Mouse (Mus musculus) hindbrain, embryonic 16.5 days (tissue): ENCODE measurements at regions not wholly inside any gene's neighbourhood (a gene's known extent, or its start where the extent isn't known, plus 50 kb on each side); places are given as distances from the start of the nearest gene placed in this dataset.
A peak's percentile ranks its signal among the peaks of the same experiment; 100 is the strongest.

Experiments
- ATAC-seq: fragments of 200-750 bp; cut with Nextera tagmentation; 2 replicates; pipeline ENCODE4 v1.8.0; 2017; ENCODE audit warnings: moderate TSS enrichment, moderate library complexity
- H3K27ac ChIP-seq: fragments of 300-500 bp; sonication (generic); 2 replicates; pipeline ENCODE4 v1.5.1; 2014; ENCODE audit warnings: low read depth, mild to moderate bottlenecking, control low read depth, low read length, moderate library complexity
- H3K27me3 ChIP-seq: fragments of 300-500 bp; sonication (generic); replicated peaks from 2 replicates; pipeline ENCODE4 v1.6.1; 2014; ENCODE audit warnings: low read length; ENCODE audit not compliant: control insufficient read depth, insufficient read depth
- H3K36me3 ChIP-seq: fragments of 300-500 bp; sonication (generic); 2 replicates; pipeline ENCODE4 v1.6.1; 2014; ENCODE audit warnings: mild to moderate bottlenecking, low read length, moderate library complexity, mixed read lengths; ENCODE audit not compliant: control insufficient read depth, insufficient read depth
- H3K4me1 ChIP-seq: fragments of 300-500 bp; sonication (generic); 2 replicates; pipeline ENCODE4 v1.6.1; 2014; ENCODE audit warnings: low read depth, low read length; ENCODE audit not compliant: control insufficient read depth, insufficient read depth
- H3K4me2 ChIP-seq: fragments of 300-500 bp; sonication (generic); 2 replicates; pipeline ENCODE4 v1.6.1; 2014; ENCODE audit warnings: mild to moderate bottlenecking, low read length, control low read depth, moderate library complexity
- H3K4me3 ChIP-seq: fragments of 300-500 bp; sonication (generic); 2 replicates; pipeline ENCODE4 v1.5.1; 2014; ENCODE audit warnings: mild to moderate bottlenecking, low read length, control low read depth, moderate library complexity
- H3K9ac ChIP-seq: fragments of 300-500 bp; sonication (generic); 2 replicates; pipeline ENCODE4 v1.6.1; 2014; ENCODE audit warnings: low read depth, mild to moderate bottlenecking, control low read depth, low read length, moderate library complexity
- H3K9me3 ChIP-seq: fragments of 300-500 bp; sonication (generic); 2 replicates; pipeline ENCODE4 v1.6.1; 2014; ENCODE audit warnings: mild to moderate bottlenecking, low read length, moderate library complexity; ENCODE audit not compliant: control insufficient read depth
- WGBS: fragments of 180-500 bp; shearing (Covaris S2); extraction: QIAGEN DNeasy Blood & Tissue Kit; methylation state at CpG from one replicate; pipeline ENCODE4 v1.1.7; 2014; 5-methylcytosine and 5-hydroxymethylcytosine counted together

- WGBS: 86% methylated on average over 7 of the region's 7 CpGs
- H3K36me3 ChIP-seq: no peaks in the 10 kb centered on the region
- H3K4me3 ChIP-seq: no peak overlapping the region
- H3K4me2 ChIP-seq: no peak overlapping the region
- no peaks in the 10 kb centered on the region for H3K27me3 ChIP-seq
- H3K4me1 ChIP-seq: no peaks in the 10 kb centered on the region
- H3K9ac ChIP-seq: no peak overlapping the region
- H3K27ac ChIP-seq: no peak overlapping the region
- ATAC-seq: no peak
- no peaks in the 10 kb centered on the region; the same call in 1 of the 2 replicates for H3K9me3 ChIP-seq
These were observed 51.6 kb upstream of the Lpp start for GRCm38 (mm10) chr16:24341736-24342135.

GRCm38 (mm10) chr16:24340646-24341045, 52.7 kb upstream of the Lpp start:
- WGBS: 45% methylated on average over 7 of the region's 7 CpGs
- Histone ChIP-seq H3K4me2 (no peak overlapping the region), H3K4me1 (no peaks in the 10 kb centered on the region), H3K36me3 (no peaks in the 10 kb centered on the region), H3K27ac (no peak overlapping the region), H3K9me3 (no peaks in the 10 kb centered on the region; the same call in 1 of the 2 replicates), H3K4me3 (no peak overlapping the region), H3K27me3 (no peaks in the 10 kb centered on the region), H3K9ac (no peak overlapping the region)
- ATAC-seq: no peak

- H3K36me3 ChIP-seq: no peaks in the 10 kb centered on the region
- WGBS: 59% methylated on average over 10 of the region's 10 CpGs
These were observed 53.7 kb upstream of the Lpp start for GRCm38 (mm10) chr16:24339320-24340265.

GRCm38 (mm10) chr16:24338404-24338803, 54.9 kb upstream of the Lpp start:
- Histone ChIP-seq H3K36me3 (no peaks in the 10 kb centered on the region), H3K4me3 (no peak overlapping the region), H3K27ac (no peak overlapping the region), H3K27me3 (no peaks in the 10 kb centered on the region), H3K4me2 (no peak overlapping the region), H3K9ac (no peak overlapping the region), H3K9me3 (no peaks in the 10 kb centered on the region), H3K4me1 (no peaks in the 10 kb centered on the region)
- 89% methylated on average over 7 of the region's 7 CpGs for WGBS
- ATAC-seq: no peak

More at GRCm38 (mm10) chr16:24339320-24340265, 53.7 kb upstream of the Lpp start:
- Histone ChIP-seq H3K27ac (no peak overlapping the region), H3K9ac (no peak overlapping the region), H3K9me3 (no peaks in the 10 kb centered on the region), H3K4me1 (no peaks in the 10 kb centered on the region), H3K4me3 (no peak overlapping the region), H3K4me2 (no peak overlapping the region), H3K27me3 (no peaks in the 10 kb centered on the region)
- no peak for ATAC-seq

GRCm38 (mm10) chr16:24334389-24334788, 58.9 kb upstream of the Lpp start:
- ATAC-seq: no peak
- WGBS: 96% methylated on average over 2 of the region's 2 CpGs
- H3K4me1 ChIP-seq: no peaks in the 10 kb centered on the region
- H3K27me3 ChIP-seq: no peaks in the 10 kb centered on the region
- no peak overlapping the region for H3K4me3 ChIP-seq
- no peaks in the 10 kb centered on the region for H3K9me3 ChIP-seq
- H3K36me3 ChIP-seq: no peaks in the 10 kb centered on the region
- no peak overlapping the region for H3K9ac ChIP-seq
- H3K4me2 ChIP-seq: no peak overlapping the region
- no peak overlapping the region for H3K27ac ChIP-seq

- no peak for ATAC-seq
- Histone ChIP-seq H3K9ac (no peak overlapping the region), H3K4me3 (no peak overlapping the region), H3K4me2 (no peak overlapping the region), H3K36me3 (no peaks in the 10 kb centered on the region), H3K27ac (no peak overlapping the region), H3K27me3 (no peaks in the 10 kb centered on the region), H3K4me1 (no peaks in the 10 kb centered on the region), H3K9me3 (no peaks in the 10 kb centered on the region)
- WGBS: 89% methylated on average over 13 of the region's 13 CpGs
These were observed 61.8 kb upstream of the Lpp start for GRCm38 (mm10) chr16:24331446-24332020.

GRCm38 (mm10) chr16:24326571-24326970, 66.7 kb upstream of the Lpp start:
- H3K4me2 ChIP-seq: no peak overlapping the region
- no peaks in the 10 kb centered on the region for H3K36me3 ChIP-seq
- no peaks in the 10 kb centered on the region for H3K4me1 ChIP-seq
- H3K9me3 ChIP-seq: no peaks in the 10 kb centered on the region
- ATAC-seq: no peak
- no peak overlapping the region for H3K9ac ChIP-seq
- no peak overlapping the region for H3K4me3 ChIP-seq
- WGBS: 78% methylated on average over 4 of the region's 4 CpGs
- no peak overlapping the region for H3K27ac ChIP-seq
- no peaks in the 10 kb centered on the region for H3K27me3 ChIP-seq

- Histone ChIP-seq H3K4me1 (no peaks in the 10 kb centered on the region), H3K27ac (no peak overlapping the region), H3K4me2 (no peak overlapping the region), H3K9me3 (no peaks in the 10 kb centered on the region), H3K36me3 (no peaks in the 10 kb centered on the region), H3K9ac (no peak overlapping the region), H3K4me3 (no peak overlapping the region), H3K27me3 (no peaks in the 10 kb centered on the region)
- ATAC-seq: peak; percentile 48; the same call in 1 of the 2 replicates
- WGBS: 87% methylated on average over 5 of the region's 5 CpGs
These were observed 67.3 kb upstream of the Lpp start for GRCm38 (mm10) chr16:24326046-24326445.

GRCm38 (mm10) chr16:24324917-24325316, 68.4 kb upstream of the Lpp start:
- H3K9me3 ChIP-seq: no peaks in the 10 kb centered on the region
- no peaks in the 10 kb centered on the region for H3K27me3 ChIP-seq
- no peaks in the 10 kb centered on the region for H3K4me1 ChIP-seq
- H3K9ac ChIP-seq: no peak overlapping the region
- no peak overlapping the region for H3K4me3 ChIP-seq
- no peaks in the 10 kb centered on the region for H3K36me3 ChIP-seq
- 94% methylated on average over 2 of the region's 2 CpGs for WGBS
- H3K27ac ChIP-seq: no peak overlapping the region
- no peak for ATAC-seq
- H3K4me2 ChIP-seq: no peak overlapping the region
